Mouse (Mus musculus): ENCODE data around the gene Tmsb15a.

GRCm38 (mm10) chrX:135687802-135688201 lies 37.3 kb downstream of the Tmsb15a start:
- TF ChIP-seq GATA1 (IDR thresholded peaks at IDR 0.05; ENCODE audit: low read length) (no peak), TAL1 (IDR thresholded peaks at IDR 0.05; ENCODE audit: low read length) (no peak)

Measured in erythroblast, embryonic 14.5 days (primary cell).